Mouse (Mus musculus) limb, embryonic 14.5 days (tissue): Measurements from ENCODE around the gene Tmem19. TPM values are rescaled to one million over a fixed set of nuclear protein-coding genes. Genes with fewer than 3 reads are reported as not detected.

Source experiments
- ATAC-seq: fragments of 200-750 bp; cut with Nextera tagmentation; 2 replicates; pipeline ENCODE4 v1.8.0; 2017; ENCODE audit warnings: low read depth, moderate number of reproducible peaks, moderate TSS enrichment; ENCODE audit not compliant: low FRiP score
- DNase-seq: peaks from one replicate; pipeline ENCODE4 v3.0.0-alpha.2; 2015; ENCODE audit warnings: low spot score
- H3K27ac ChIP-seq: fragments of 300-500 bp; sonication (generic); replicated peaks from 2 replicates; pipeline ENCODE4 v1.5.1; 2014; ENCODE audit warnings: low read depth, mild to moderate bottlenecking, low read length, moderate library complexity, mixed read lengths
- H3K27me3 ChIP-seq: fragments of 300-500 bp; sonication (generic); 2 replicates; pipeline ENCODE4 v1.6.1; 2014; ENCODE audit warnings: low read length, mixed read lengths; ENCODE audit not compliant: control insufficient read depth, insufficient read depth
- H3K36me3 ChIP-seq: fragments of 300-500 bp; sonication (generic); 2 replicates; pipeline ENCODE4 v1.6.1; 2014; ENCODE audit warnings: mild to moderate bottlenecking, low read length, moderate library complexity, mixed read lengths; ENCODE audit not compliant: control insufficient read depth, insufficient read depth
- H3K4me1 ChIP-seq: fragments of 300-500 bp; sonication (generic); 2 replicates; pipeline ENCODE4 v1.6.1; 2014; ENCODE audit warnings: antibody characterized with exemption, low read length, mixed read lengths; ENCODE audit not compliant: control insufficient read depth, insufficient read depth
- H3K4me2 ChIP-seq: fragments of 300-500 bp; sonication (generic); replicated peaks from 2 replicates; pipeline ENCODE4 v1.6.1; 2014; ENCODE audit warnings: low read depth, mild to moderate bottlenecking, low read length, moderate library complexity; ENCODE audit not compliant: severe bottlenecking
- H3K4me3 ChIP-seq: fragments of 300-500 bp; sonication (generic); replicated peaks from 2 replicates; pipeline ENCODE4 v1.5.1; 2014; ENCODE audit warnings: low read length
- H3K9ac ChIP-seq: fragments of 300-500 bp; sonication (generic); 2 replicates; pipeline ENCODE4 v1.6.1; 2014; ENCODE audit warnings: mild to moderate bottlenecking, low read depth, low read length, moderate library complexity; ENCODE audit not compliant: severe bottlenecking
- H3K9me3 ChIP-seq: fragments of 300-500 bp; sonication (generic); 2 replicates; pipeline ENCODE4 v1.6.1; 2016; ENCODE audit warnings: low read length; ENCODE audit not compliant: control insufficient read depth
- POLR2A ChIP-seq: fragments of 200-500 bp; IDR thresholded peaks from 2 replicates; pipeline ENCODE4 v1.8.0; 2012; ENCODE audit warnings: inconsistent platforms, mild to moderate bottlenecking, moderate library complexity, borderline replicate concordance; ENCODE audit not compliant: insufficient read depth, insufficient read length; ENCODE audit errors: extremely low read depth
- WGBS: fragments of 180-500 bp; shearing (Covaris S2); extraction: QIAGEN DNeasy Blood & Tissue Kit; methylation state at CpG from one replicate; pipeline ENCODE4 v1.1.7; 2014; 5-methylcytosine and 5-hydroxymethylcytosine counted together
- polyA plus RNA-seq, 2 experiments: library from polyadenylated mRNA; depleted of rRNA in 1 of 2; stranded (reverse) in 1 of 2; unstranded in 1 of 2; fragments of >200 nt; fragmentation: Nextera tagmentation in 1 of 2; extraction: Ambion mirVana in 1 of 2; gene quantifications; 2 replicates each; pipeline versions ENCODE4 v1.2.1 to v1.2.3; 2012 to 2014

The Tmem19 gene
- polyA plus RNA-seq, 2 experiments = 18.2 to 26.4 TPM

GRCm38 (mm10) chr10:115356106-115356505, 6.2 kb downstream of the Tmem19 start:
- Histone ChIP-seq H3K9ac (no peak overlapping the region), H3K4me1 (0 out of 2 replicates have a peak, but pooled peaks cover 2% of the 10 kb centered on the region), H3K4me3 (no peak overlapping the region), H3K27ac (no peak overlapping the region), H3K27me3 (no peaks in the 10 kb centered on the region), H3K4me2 (no peak overlapping the region), H3K9me3 (no peaks in the 10 kb centered on the region), H3K36me3 (peaks cover 4% of the 10 kb centered on the region; the same call in 1 of the 2 replicates)
- DNase-seq = no peak
- WGBS = 92% methylated on average over 5 of the region's 7 CpGs
- no peak for TF ChIP-seq POLR2A
- no peak for ATAC-seq

GRCm38 (mm10) chr10:115355016-115355415, 7.3 kb downstream of the Tmem19 start:
- Histone ChIP-seq H3K9ac (no peak overlapping the region), H3K4me2 (no peak overlapping the region), H3K9me3 (no peaks in the 10 kb centered on the region), H3K27ac (no peak overlapping the region), H3K27me3 (no peaks in the 10 kb centered on the region), H3K4me1 (no peaks in the 10 kb centered on the region), H3K36me3 (peaks cover 4% of the 10 kb centered on the region; the same call in 1 of the 2 replicates), H3K4me3 (no peak overlapping the region)
- TF ChIP-seq POLR2A = no peak
- 89% methylated on average over 6 of the region's 6 CpGs for WGBS
- DNase-seq (no peak), ATAC-seq (no peak)

- no peak for ATAC-seq
Observed at GRCm38 (mm10) chr10:115354553-115354952, 7.7 kb downstream of the Tmem19 start.

GRCm38 (mm10) chr10:115350810-115351397, 11.4 kb downstream of the Tmem19 start:
- H3K9ac ChIP-seq = no peak overlapping the region
- no peak overlapping the region for H3K4me2 ChIP-seq
- no peak for ATAC-seq
- no peaks in the 10 kb centered on the region for H3K4me1 ChIP-seq
- no peak for DNase-seq
- H3K4me3 ChIP-seq = no peak overlapping the region
- 78% methylated on average over 2 of the region's 2 CpGs for WGBS
- no peaks in the 10 kb centered on the region for H3K27me3 ChIP-seq
- peaks cover 4% of the 10 kb centered on the region; the same call in 1 of the 2 replicates for H3K36me3 ChIP-seq
- H3K27ac ChIP-seq = no peak overlapping the region
- H3K9me3 ChIP-seq = no peaks in the 10 kb centered on the region
- no peak for TF ChIP-seq POLR2A

More at GRCm38 (mm10) chr10:115354553-115354952, 7.7 kb downstream of the Tmem19 start:
- Histone ChIP-seq H3K9me3 (no peaks in the 10 kb centered on the region), H3K27ac (no peak overlapping the region), H3K4me1 (no peaks in the 10 kb centered on the region), H3K9ac (no peak overlapping the region), H3K36me3 (peaks cover 4% of the 10 kb centered on the region; the same call in 1 of the 2 replicates), H3K27me3 (no peaks in the 10 kb centered on the region), H3K4me3 (no peak overlapping the region), H3K4me2 (no peak overlapping the region)
- WGBS = 75% methylated on average over 6 of the region's 6 CpGs
- no peak for DNase-seq
- TF ChIP-seq POLR2A = no peak

GRCm38 (mm10) chr10:115349509-115349908, 12.8 kb downstream of the Tmem19 start:
- WGBS = 84% methylated on average over 7 of the region's 7 CpGs
- Histone ChIP-seq H3K36me3 (peaks cover 4% of the 10 kb centered on the region; the same call in 1 of the 2 replicates), H3K9ac (no peak overlapping the region), H3K4me3 (no peak overlapping the region), H3K27ac (no peak overlapping the region), H3K4me1 (no peaks in the 10 kb centered on the region), H3K9me3 (no peaks in the 10 kb centered on the region), H3K4me2 (no peak overlapping the region), H3K27me3 (no peaks in the 10 kb centered on the region)
- no peak for DNase-seq
- TF ChIP-seq POLR2A = no peak
- ATAC-seq = no peak

- no peaks in the 10 kb centered on the region for H3K9me3 ChIP-seq
- ATAC-seq = no peak
Observed at GRCm38 (mm10) chr10:115349029-115349428, 13.3 kb downstream of the Tmem19 start.

More at GRCm38 (mm10) chr10:115349029-115349428, 13.3 kb downstream of the Tmem19 start:
- no peak overlapping the region for H3K9ac ChIP-seq
- 69% methylated on average over 10 of the region's 10 CpGs for WGBS
- H3K4me1 ChIP-seq = no peaks in the 10 kb centered on the region
- no peak for DNase-seq
- TF ChIP-seq POLR2A = no peak
- H3K4me3 ChIP-seq = no peak overlapping the region
- H3K4me2 ChIP-seq = no peak overlapping the region
- no peaks in the 10 kb centered on the region for H3K27me3 ChIP-seq
- H3K36me3 ChIP-seq = peaks cover 5% of the 10 kb centered on the region
- H3K27ac ChIP-seq = no peak overlapping the region
